Mouse (Mus musculus) thymus, adult 2 months (tissue): ENCODE data around the gene Ifng.

Experiments
- CTCF ChIP-seq: fragments of 200-500 bp; IDR thresholded peaks from 2 replicates; pipeline ENCODE4 v1.5.1; 2012; ENCODE audit warnings: mild to moderate bottlenecking, control low read depth, low read length, moderate library complexity, borderline replicate concordance; ENCODE audit not compliant: control insufficient read depth, poor library complexity, insufficient read depth; ENCODE audit errors: extremely low read depth
- POLR2A ChIP-seq: fragments of 200-500 bp; IDR thresholded peaks from 2 replicates; pipeline ENCODE4 v1.6.1; 2012; ENCODE audit warnings: mild to moderate bottlenecking, low read length, control low read depth, moderate library complexity; ENCODE audit not compliant: control insufficient read depth, poor library complexity, insufficient read depth; ENCODE audit errors: extremely low read depth

DNA sequence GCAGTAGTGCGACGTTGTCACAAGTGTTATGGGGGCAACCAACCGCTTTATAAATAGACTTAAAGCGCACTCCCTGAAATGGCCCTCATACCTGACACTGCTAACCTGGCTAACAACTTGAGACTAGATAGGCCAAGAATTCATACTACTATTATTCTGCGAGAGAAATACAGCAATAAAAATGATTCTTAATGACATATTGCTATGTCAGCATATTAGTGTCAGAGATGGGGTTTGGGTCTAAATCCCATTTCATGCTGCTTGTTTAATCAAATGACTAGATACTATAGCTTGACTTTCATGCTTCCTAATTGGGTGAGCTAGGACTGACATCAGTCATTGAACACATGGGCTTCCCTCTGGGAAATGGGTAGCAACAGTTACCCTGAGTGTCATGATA is 39.3 kb downstream of the Ifng start:
- TF ChIP-seq CTCF: no peak
- TF ChIP-seq POLR2A: no peak
